ENCODE assay signal across 17 mouse cellular contexts in the genomic region with DNA sequence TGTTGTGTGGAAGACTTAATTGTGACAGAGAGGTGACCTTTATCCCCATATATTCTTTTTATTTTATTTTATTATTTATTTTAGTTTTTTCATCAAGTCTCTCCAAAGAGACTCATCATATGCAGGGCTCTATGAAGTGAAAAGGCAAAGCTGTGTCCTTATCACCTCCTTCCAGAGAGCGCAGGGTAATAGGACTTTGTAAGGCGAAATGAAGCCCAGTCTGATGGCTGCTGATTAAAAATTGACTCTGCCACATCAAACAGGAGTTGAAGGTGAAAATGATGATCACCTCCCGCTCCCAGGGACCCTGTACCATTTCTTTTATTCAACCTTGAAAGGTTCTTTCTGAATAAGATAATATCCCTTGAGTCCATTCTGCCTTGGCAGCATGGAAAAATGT.
"Had no signal": no experiment of that assay in that cellular context is flagged by ENCODE, and none has a peak within 500 bp of the region (broad histone marks: within the 10 kb centered on the region; RNA-seq: fewer than 3 reads in every experiment).

No protein-coding gene starts in this region.

- DNase-seq: lung, adult 18-20 months; lung, embryonic 14.5 days; lung, postnatal 10 days; lung, postnatal 4 days; retina, postnatal 1 day; right cerebral cortex, adult 18-20 months; right cerebral cortex, postnatal 25 days; right cerebral cortex, postnatal 4 days; spleen, adult 18-20 months; thymus, adult 18-20 months; thymus, postnatal 14 days; thymus, postnatal 36 days had no signal

- H3K27me3 ChIP-seq: liver, embryonic 12.5 days; neural tube, embryonic 13.5 days; neural tube, embryonic 15.5 days had no signal

- ATAC-seq: liver, embryonic 12.5 days had no signal

- H3K27ac ChIP-seq: liver, embryonic 12.5 days; liver, embryonic 14.5 days; neural tube, embryonic 13.5 days; neural tube, embryonic 15.5 days had no signal

- H3K4me1 ChIP-seq: liver, embryonic 12.5 days; neural tube, embryonic 13.5 days; neural tube, embryonic 15.5 days had no signal

- H3K9ac ChIP-seq: liver, embryonic 12.5 days; liver, embryonic 14.5 days; lung, embryonic 14.5 days; neural tube, embryonic 13.5 days; neural tube, embryonic 15.5 days had no signal

- H3K4me2 ChIP-seq: liver, embryonic 12.5 days; lung, embryonic 14.5 days; neural tube, embryonic 13.5 days; neural tube, embryonic 15.5 days had no signal

- H3K4me3 ChIP-seq: liver, embryonic 12.5 days; myocyte; neural tube, embryonic 13.5 days; neural tube, embryonic 15.5 days had no signal

- H3K36me3 ChIP-seq: liver, embryonic 12.5 days; neural tube, embryonic 13.5 days; neural tube, embryonic 15.5 days had no signal

- H3K9me3 ChIP-seq: liver, embryonic 12.5 days; neural tube, embryonic 13.5 days; neural tube, embryonic 15.5 days had no signal
